Mouse (Mus musculus) layer of hippocampus, adult 18-20 months (tissue): ENCODE results near the gene Nufip2. TPM values are rescaled to one million over a fixed set of nuclear protein-coding genes. Genes with fewer than 3 reads are reported as not detected.

ENCODE experiments used
- total RNA-seq, 2 experiments: library from RNA; stranded (reverse); gene quantifications; 2 replicates each; pipeline ENCODE4 v1.2.3; 2021

Nufip2 gene
- total RNA-seq, 2 experiments from 2014 or later: 75.3 to 76.1 TPM

Other genes with a start within 250 kb of the Nufip2 start
- gene Coro6, start 223.7 kb upstream of the Nufip2 start, total RNA-seq: 10 to 100 TPM; 14.1 to 14.7 TPM
- gene Ankrd13b, start 196.5 kb upstream of the Nufip2 start, total RNA-seq: 10 to 100 TPM; 79.4 to 82.3 TPM
- gene Git1, start 192.6 kb upstream of the Nufip2 start, total RNA-seq: 100 to 1,000 TPM; 304 to 343 TPM
- 1 to 10 TPM; 1.4 to 1.7 TPM for gene Abhd15, start 171.0 kb upstream of the Nufip2 start, total RNA-seq
- gene Trp53i13, start 170.2 kb upstream of the Nufip2 start, total RNA-seq: 1 to 10 TPM; 6.7 to 7.5 TPM
- not detected for gene Gm10392, start 167.0 kb upstream of the Nufip2 start, total RNA-seq
- gene Taok1, start 78.3 kb upstream of the Nufip2 start, total RNA-seq: 100 to 1,000 TPM; 109 to 110 TPM
- gene Cryba1, start 39.1 kb downstream of the Nufip2 start, total RNA-seq: not detected
- gene Myo18a, start 77.1 kb downstream of the Nufip2 start, total RNA-seq: 100 to 1,000 TPM; 130 to 137 TPM
- not detected for gene Gm10277, start 101.6 kb downstream of the Nufip2 start, total RNA-seq
- gene Pipox, start 207.9 kb downstream of the Nufip2 start, total RNA-seq: 1 to 10 TPM; 1.5 to 2.2 TPM
- gene Sez6, start 244.6 kb downstream of the Nufip2 start, total RNA-seq: 100 to 1,000 TPM; 161 to 167 TPM